Mouse (Mus musculus) thymus, adult 2 months (tissue): ENCODE measurements at regions not wholly inside any gene's neighbourhood (a gene's known extent, or its start where the extent isn't known, plus 50 kb on each side); places are given as distances from the start of the nearest gene placed in this dataset.

Experiments
- CTCF ChIP-seq: fragments of 200-500 bp; IDR thresholded peaks from 2 replicates; pipeline ENCODE4 v1.5.1; 2012; ENCODE audit warnings: mild to moderate bottlenecking, control low read depth, low read length, moderate library complexity, borderline replicate concordance; ENCODE audit not compliant: control insufficient read depth, poor library complexity, insufficient read depth; ENCODE audit errors: extremely low read depth
- POLR2A ChIP-seq: fragments of 200-500 bp; IDR thresholded peaks from 2 replicates; pipeline ENCODE4 v1.6.1; 2012; ENCODE audit warnings: mild to moderate bottlenecking, low read length, control low read depth, moderate library complexity; ENCODE audit not compliant: control insufficient read depth, poor library complexity, insufficient read depth; ENCODE audit errors: extremely low read depth

DNA sequence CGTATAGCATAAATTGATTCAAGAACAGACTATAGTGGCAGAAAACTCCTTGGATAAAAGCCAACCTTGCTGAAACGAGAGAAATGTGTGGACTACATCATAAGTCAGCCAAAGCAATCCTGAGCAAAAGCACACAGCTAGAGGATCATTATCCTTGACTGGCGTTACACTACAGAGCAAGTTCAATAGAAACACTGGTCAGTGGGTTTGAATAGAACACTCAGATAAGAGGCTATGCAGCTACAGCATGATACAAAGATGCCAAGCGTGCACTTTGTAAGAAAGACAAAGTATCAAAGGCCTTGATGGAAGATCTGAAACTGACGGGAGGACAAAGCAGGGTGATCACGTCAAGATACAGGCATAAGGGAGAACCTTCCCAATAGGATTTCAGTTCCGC is 70.1 kb downstream of the Foxf2 start:
- TF ChIP-seq POLR2A (no peak), CTCF (no peak)
